Mouse (Mus musculus) neural tube, embryonic 14.5 days (tissue): ENCODE data around the gene Arl6ip5. TPM values are rescaled to one million over a fixed set of nuclear protein-coding genes. Genes with fewer than 3 reads are reported as not detected.

Experiments used
- ATAC-seq: fragments of 200-750 bp; cut with Nextera tagmentation; 2 replicates; pipeline ENCODE4 v1.8.0; 2017; ENCODE audit warnings: low read depth, mild to moderate bottlenecking, moderate TSS enrichment, moderate library complexity
- H3K27ac ChIP-seq: fragments of 300-500 bp; sonication (generic); 2 replicates; pipeline ENCODE4 v1.5.1; 2014; ENCODE audit warnings: low read depth, mild to moderate bottlenecking, control low read depth, low read length, moderate library complexity, mixed read lengths
- H3K27me3 ChIP-seq: fragments of 300-500 bp; sonication (generic); 2 replicates; pipeline ENCODE4 v1.6.1; 2014; ENCODE audit warnings: low read length; ENCODE audit not compliant: control insufficient read depth, insufficient read depth
- H3K36me3 ChIP-seq: fragments of 300-500 bp; sonication (generic); 2 replicates; pipeline ENCODE4 v1.6.1; 2014; ENCODE audit warnings: low read length, mixed read lengths; ENCODE audit not compliant: control insufficient read depth, insufficient read depth
- H3K4me1 ChIP-seq: fragments of 300-500 bp; sonication (generic); 2 replicates; pipeline ENCODE4 v1.6.1; 2014; ENCODE audit warnings: low read length; ENCODE audit not compliant: control insufficient read depth, insufficient read depth
- H3K4me2 ChIP-seq: fragments of 300-500 bp; sonication (generic); 2 replicates; pipeline ENCODE4 v1.6.1; 2014; ENCODE audit warnings: mild to moderate bottlenecking, low read depth, low read length, control low read depth
- H3K4me3 ChIP-seq: fragments of 300-500 bp; sonication (generic); 2 replicates; pipeline ENCODE4 v1.5.1; 2014; ENCODE audit warnings: low read depth, low read length, control low read depth, mixed read lengths
- H3K9ac ChIP-seq: fragments of 300-500 bp; sonication (generic); replicated peaks from 2 replicates; pipeline ENCODE4 v1.6.1; 2014; ENCODE audit warnings: low read depth, mild to moderate bottlenecking, control low read depth, low read length, mixed read lengths
- H3K9me3 ChIP-seq: fragments of 300-500 bp; sonication (generic); 2 replicates; pipeline ENCODE4 v1.6.1; 2016; ENCODE audit warnings: low read length; ENCODE audit not compliant: control insufficient read depth
- WGBS: fragments of 180-500 bp; shearing (Covaris S2); extraction: QIAGEN DNeasy Blood & Tissue Kit; methylation state at CpG from one replicate; pipeline ENCODE4 v1.1.7; 2014; 5-methylcytosine and 5-hydroxymethylcytosine counted together
- polyA plus RNA-seq: library from polyadenylated mRNA; unstranded; fragments of >200 nt; fragmentation: Nextera tagmentation; extraction: Ambion mirVana; gene quantifications from 2 replicates; pipeline ENCODE4 v1.2.1, GENCODE M21; 2014

The Arl6ip5 gene
- polyA plus RNA-seq, 1 experiment from 2014 or later, result 64.8 TPM

DNA sequence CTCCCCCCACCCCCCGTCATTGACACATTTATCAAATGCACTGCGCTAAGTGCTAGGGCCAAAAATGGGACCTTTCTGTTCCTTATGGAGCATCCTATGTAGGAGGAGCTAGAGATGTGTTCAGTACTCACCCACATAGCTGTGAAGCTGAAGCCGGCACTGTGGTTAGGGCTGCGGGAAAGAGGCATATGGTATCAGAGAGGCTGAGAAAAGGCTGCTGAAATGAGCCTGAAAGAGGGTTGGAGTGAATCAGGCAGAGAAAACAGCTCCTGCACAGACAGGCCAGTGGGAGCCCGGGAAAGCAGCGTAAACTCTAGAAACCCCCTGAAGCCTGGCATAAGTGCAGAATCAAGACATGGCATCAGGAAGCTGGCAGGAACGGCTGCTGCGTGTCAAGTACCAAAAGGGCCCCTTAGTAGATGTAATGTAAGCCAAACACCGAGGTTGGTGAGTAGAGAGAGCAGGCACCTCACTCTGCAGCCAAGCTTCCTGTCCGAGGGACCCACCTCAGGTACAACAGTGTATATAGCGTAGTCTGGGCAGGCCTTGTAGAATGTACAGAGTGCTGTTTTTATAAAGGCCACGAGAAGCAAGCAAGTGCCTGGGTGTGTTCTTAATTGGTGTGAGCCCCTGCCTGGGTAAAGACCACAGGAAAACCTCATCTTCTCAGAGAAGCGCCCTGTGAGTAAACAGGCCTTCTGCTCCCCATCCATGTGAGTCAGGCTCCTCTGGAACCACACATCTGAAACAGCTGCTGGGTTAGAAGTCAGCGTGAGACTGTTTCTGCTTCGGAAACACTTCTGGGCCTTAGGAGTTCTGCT is 10.9 kb downstream of the Arl6ip5 start:
- Histone ChIP-seq H3K27me3 (no peaks in the 10 kb centered on the region), H3K9me3 (no peaks in the 10 kb centered on the region), H3K4me2 (no peak overlapping the region), H3K4me3 (no peak overlapping the region), H3K27ac (no peak overlapping the region), H3K36me3 (no peaks in the 10 kb centered on the region), H3K9ac (no peak overlapping the region), H3K4me1 (no peaks in the 10 kb centered on the region)
- 64% methylated on average over 15 of the region's 15 CpGs for WGBS
- ATAC-seq, result no peak

DNA sequence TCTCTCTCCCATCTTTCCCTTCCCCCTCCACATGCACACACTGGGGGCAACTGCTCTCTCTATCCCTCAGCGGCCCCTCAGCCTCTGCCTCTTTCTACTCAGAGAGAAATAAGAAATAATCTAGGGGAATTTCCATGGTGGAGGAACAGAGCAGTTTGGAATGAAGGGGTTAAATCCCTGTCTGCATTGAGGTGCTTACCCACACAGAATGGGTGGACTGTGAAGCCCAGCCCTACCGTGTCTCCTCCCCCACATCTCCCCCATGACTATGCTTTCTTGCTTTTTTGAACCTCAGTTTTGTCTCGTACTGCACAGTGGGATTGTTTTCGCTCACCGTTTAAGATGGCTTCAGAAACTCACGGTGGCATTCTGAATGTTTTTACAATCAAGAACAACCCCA is 11.8 kb downstream of the Arl6ip5 start:
- WGBS, result 57% methylated on average over 6 of the region's 6 CpGs
- Histone ChIP-seq H3K9ac (no peak overlapping the region), H3K4me3 (no peak overlapping the region), H3K9me3 (no peaks in the 10 kb centered on the region), H3K27me3 (no peaks in the 10 kb centered on the region), H3K4me2 (no peak overlapping the region), H3K4me1 (no peaks in the 10 kb centered on the region), H3K27ac (no peak overlapping the region), H3K36me3 (no peaks in the 10 kb centered on the region)
- ATAC-seq, result no peak

DNA sequence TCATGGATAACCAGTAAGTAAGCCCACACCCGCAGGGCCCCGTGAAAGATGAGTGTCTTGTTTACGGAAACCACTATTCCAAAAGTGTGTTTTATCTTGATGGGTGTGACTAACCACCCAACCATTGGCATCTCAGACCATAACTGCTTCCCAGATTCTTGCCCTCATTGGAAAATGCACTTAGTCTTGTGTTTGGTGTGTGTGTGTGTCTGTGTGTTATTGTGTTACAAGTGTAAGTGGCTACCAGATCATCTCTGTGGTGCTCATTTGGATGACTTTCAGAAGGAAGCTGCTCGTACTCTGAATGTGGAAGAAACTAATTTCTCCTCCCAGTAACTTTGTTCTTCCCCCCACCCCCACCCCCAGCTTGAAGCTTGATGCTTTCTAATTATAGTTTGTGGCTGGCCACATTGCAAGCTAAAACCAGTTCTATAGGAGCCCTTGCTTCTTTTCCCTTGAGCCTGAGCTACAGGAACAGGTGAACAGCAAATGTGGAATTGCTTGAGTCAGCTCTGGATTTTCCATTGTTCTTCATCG is 12.5 kb downstream of the Arl6ip5 start:
- H3K36me3 ChIP-seq, result no peaks in the 10 kb centered on the region
- no peaks in the 10 kb centered on the region for H3K9me3 ChIP-seq
- no peak overlapping the region for H3K4me2 ChIP-seq
- H3K9ac ChIP-seq, result no peak overlapping the region
- no peaks in the 10 kb centered on the region for H3K27me3 ChIP-seq
- H3K4me1 ChIP-seq, result no peaks in the 10 kb centered on the region
- no peak for ATAC-seq
- H3K4me3 ChIP-seq, result no peak overlapping the region
- WGBS, result 79% methylated on average over 5 of the region's 5 CpGs
- no peak overlapping the region for H3K27ac ChIP-seq

DNA sequence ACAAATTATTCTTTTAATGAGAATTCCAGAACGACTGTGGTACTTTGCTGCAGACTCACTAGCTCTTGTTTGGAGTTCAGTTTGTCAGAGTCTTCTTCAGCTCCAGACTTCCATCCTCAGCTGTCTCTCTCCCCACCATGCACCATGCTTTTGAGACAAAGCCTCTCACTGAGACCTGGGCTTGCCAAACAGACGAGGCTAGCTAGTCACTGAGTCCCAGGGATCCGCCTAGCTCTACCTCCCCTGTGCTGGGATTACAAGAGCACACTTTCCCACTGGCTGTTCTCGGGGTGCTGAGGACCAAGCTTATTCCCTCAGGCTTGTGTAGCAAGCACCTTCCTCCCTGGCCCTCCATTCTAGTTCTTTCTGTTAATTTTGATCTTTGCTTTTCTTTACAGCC is 13.1 kb downstream of the Arl6ip5 start:
- Histone ChIP-seq H3K9me3 (no peaks in the 10 kb centered on the region), H3K4me2 (no peak overlapping the region)
- WGBS, result 81% methylated on average over 4 of the region's 4 CpGs

DNA sequence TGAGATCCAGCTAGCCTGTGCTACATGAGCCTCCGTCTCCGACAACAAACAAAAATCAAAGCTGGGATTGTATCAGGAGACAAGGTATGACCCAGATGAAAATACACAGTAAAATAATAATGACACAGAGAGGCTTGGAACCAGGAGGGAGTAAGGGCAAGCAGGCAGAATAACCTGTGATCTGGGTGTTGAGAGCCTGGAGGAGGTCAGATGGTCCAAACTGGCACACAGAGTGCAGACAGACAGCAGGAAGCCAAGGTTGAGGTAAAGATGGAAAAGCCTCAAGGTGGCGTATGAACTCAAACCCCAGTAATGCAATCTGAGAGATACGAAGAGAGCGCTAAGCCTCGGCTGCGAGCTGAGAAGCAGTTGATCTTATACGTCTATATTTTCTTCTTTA is 14.0 kb downstream of the Arl6ip5 start:
- Histone ChIP-seq H3K4me2 (no peak overlapping the region), H3K27me3 (no peaks in the 10 kb centered on the region), H3K9me3 (no peaks in the 10 kb centered on the region), H3K9ac (no peak overlapping the region), H3K4me1 (no peaks in the 10 kb centered on the region), H3K36me3 (peaks cover 2% of the 10 kb centered on the region; the same call in 1 of the 2 replicates), H3K27ac (no peak overlapping the region), H3K4me3 (no peak overlapping the region)
- no peak for ATAC-seq
- WGBS, result 98% methylated on average over 8 of the region's 8 CpGs

More for the DNA sequence above, 13.1 kb downstream of the Arl6ip5 start:
- H3K4me3 ChIP-seq, result no peak overlapping the region
- H3K9ac ChIP-seq, result no peak overlapping the region
- H3K36me3 ChIP-seq, result no peaks in the 10 kb centered on the region
- H3K4me1 ChIP-seq, result no peaks in the 10 kb centered on the region
- H3K27ac ChIP-seq, result no peak overlapping the region
- H3K27me3 ChIP-seq, result no peaks in the 10 kb centered on the region
- no peak for ATAC-seq

DNA sequence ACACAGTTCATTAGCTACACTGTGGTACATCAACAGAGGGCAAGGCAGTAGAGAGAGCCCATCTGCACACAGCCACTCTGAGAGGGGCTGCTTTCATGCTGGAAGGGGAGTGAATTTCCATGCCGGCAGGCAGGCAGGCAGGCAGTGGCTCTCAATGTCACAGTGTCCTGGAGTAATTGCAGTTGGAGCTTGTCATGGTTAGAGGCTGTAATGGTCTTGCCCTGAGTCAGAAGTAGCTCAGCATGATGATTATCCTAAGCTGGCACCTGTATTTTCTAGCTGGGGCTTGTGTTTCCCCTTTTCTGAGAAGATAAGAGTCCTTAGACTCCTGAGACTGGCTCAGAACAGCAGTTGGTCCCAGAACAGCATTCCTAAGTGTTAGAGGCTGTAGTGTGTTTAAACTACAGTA is 15.6 kb downstream of the Arl6ip5 start:
- Histone ChIP-seq H3K4me3 (no peak overlapping the region), H3K4me2 (no peak overlapping the region), H3K36me3 (peaks cover 10% of the 10 kb centered on the region; the same call in 1 of the 2 replicates), H3K9me3 (no peaks in the 10 kb centered on the region), H3K27ac (0 out of 2 replicates have a peak overlapping the region, but pooled peaks have one; percentile 56), H3K27me3 (no peaks in the 10 kb centered on the region), H3K9ac (0 out of 2 replicates have a peak overlapping the region, but pooled peaks have one; percentile 12), H3K4me1 (no peaks in the 10 kb centered on the region)
- 0% methylated on average over 1 of the region's 1 CpGs for WGBS
- peak; percentile 21; the same call in 1 of the 2 replicates for ATAC-seq

DNA sequence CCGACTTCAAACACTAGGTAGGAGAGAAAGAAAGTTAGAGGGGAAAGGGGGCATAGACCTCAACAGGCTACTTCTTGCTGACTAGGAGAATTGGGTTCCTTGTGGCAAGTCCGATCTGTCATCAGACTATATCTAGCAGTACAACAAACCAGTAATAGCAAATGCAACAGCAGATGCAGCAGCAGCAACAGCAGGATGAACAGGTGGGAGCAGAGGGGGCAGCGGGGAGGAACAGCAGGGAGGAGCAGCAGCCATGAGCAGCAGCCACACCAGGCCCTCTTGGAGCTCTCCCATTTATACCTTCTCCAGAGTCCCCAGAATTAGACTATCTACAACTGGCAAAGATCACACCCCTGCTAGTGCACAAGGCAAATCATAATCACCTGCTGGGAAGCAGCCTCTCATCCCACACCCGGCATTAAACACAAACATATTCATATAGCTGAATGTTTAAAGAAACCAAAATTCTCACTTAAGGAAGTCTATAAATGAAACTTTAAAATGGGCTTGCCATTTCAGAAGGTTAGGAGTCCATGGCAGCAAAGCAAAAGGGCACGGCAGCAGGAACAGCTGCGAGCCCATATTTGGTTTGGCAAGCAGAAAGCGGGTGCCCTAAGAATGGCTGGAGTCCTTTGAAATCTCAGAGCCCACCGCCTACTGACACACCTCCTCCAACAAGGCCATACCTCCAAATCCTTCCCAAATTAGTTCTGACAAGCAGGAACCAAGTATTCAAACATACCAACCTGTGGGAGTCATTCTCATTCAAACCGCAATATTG is 16.8 kb downstream of the Arl6ip5 start:
- Histone ChIP-seq H3K27ac (no peak overlapping the region), H3K36me3 (peaks cover 20% of the 10 kb centered on the region; the same call in 1 of the 2 replicates), H3K4me3 (no peak overlapping the region), H3K9ac (no peak overlapping the region), H3K9me3 (no peaks in the 10 kb centered on the region), H3K4me2 (no peak overlapping the region), H3K4me1 (no peaks in the 10 kb centered on the region), H3K27me3 (no peaks in the 10 kb centered on the region)
- 95% methylated on average over 9 of the region's 9 CpGs for WGBS
- no peak for ATAC-seq

DNA sequence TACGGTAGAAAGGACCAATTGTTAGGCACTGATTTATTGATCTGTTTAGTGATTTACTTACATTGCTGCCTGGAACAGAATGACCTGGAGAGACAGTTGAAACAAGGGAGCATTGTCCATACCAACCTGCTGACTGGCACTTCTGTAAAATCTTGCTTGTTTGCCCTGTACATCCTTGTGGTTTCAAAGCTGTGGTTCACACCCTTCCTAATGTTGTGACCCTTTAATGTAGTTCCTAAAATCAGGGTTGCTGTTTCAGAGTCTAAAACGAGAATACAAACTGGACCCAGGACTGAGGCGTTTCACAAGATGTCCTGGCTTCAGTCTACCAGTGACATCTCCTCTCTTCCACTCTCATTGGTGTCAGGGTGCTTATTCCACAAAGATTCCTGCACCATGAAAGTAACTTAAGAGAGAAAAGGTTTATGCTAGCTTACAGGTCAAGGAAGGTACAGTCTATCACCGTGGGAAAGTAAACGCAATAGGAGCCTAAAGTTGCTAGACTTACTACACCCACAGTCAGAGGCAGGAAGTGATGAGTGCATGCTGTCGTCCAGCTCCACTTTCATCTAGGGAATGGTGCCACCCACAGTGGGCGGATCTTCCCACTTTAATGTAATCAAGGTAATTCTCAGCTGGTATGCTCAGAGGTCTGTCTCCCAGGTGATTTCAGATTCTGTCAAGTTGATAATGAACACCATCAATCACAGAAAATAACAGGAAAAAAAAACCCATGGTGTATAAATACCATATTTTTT is 24.6 kb downstream of the Arl6ip5 start:
- Histone ChIP-seq H3K4me3 (no peak overlapping the region), H3K4me1 (no peaks in the 10 kb centered on the region), H3K4me2 (no peak overlapping the region), H3K9me3 (no peaks in the 10 kb centered on the region), H3K36me3 (peaks cover 14% of the 10 kb centered on the region; the same call in 1 of the 2 replicates), H3K27ac (no peak overlapping the region), H3K9ac (no peak overlapping the region), H3K27me3 (no peaks in the 10 kb centered on the region)
- no peak for ATAC-seq
- WGBS, result 64% methylated on average over 7 of the region's 7 CpGs
